Mouse (Mus musculus): ENCODE measurements at regions not wholly inside any gene's neighbourhood (a gene's known extent, or its start where the extent isn't known, plus 50 kb on each side); places are given as distances from the start of the nearest gene placed in this dataset.

- peak in 1 of 2 experiments; percentile 14 for DNase-seq
Observed at GRCm38 (mm10) chr5:111553471-111554382, 136.6 kb downstream of the Mn1 start.

GRCm38 (mm10) chr5:111554551-111555311, 137.6 kb downstream of the Mn1 start:
- no peak for DNase-seq

GRCm38 (mm10) chr5:111555312-111555957, 138.3 kb downstream of the Mn1 start:
- no peak for DNase-seq

- DNase-seq: peak; percentile 28 to 38
Observed at GRCm38 (mm10) chr5:111555981-111556380, 138.8 kb downstream of the Mn1 start.

- DNase-seq: no peak
Observed at GRCm38 (mm10) chr5:111560432-111560831, 143.3 kb downstream of the Mn1 start.

GRCm38 (mm10) chr5:111561301-111561700, 144.1 kb downstream of the Mn1 start:
- no peak for DNase-seq

- DNase-seq: peak; percentile 9 to 52
Observed at GRCm38 (mm10) chr5:111570826-111571225, 153.7 kb downstream of the Mn1 start.

GRCm38 (mm10) chr5:111573265-111573873, 156.2 kb downstream of the Mn1 start:
- DNase-seq: peak in 1 of 2 experiments; percentile 14

- no peak for DNase-seq
Observed at GRCm38 (mm10) chr5:111574219-111574840, 157.2 kb downstream of the Mn1 start.

GRCm38 (mm10) chr5:111575376-111575775, 158.2 kb downstream of the Mn1 start:
- DNase-seq: peak in 1 of 2 experiments; percentile 25

GRCm38 (mm10) chr5:111577441-111577840, 156.3 kb upstream of the Gm26897 start:
- no peak for DNase-seq

GRCm38 (mm10) chr5:111578088-111578487, 155.6 kb upstream of the Gm26897 start:
- peak in 1 of 2 experiments; percentile 18 for DNase-seq

GRCm38 (mm10) chr5:111578977-111579727, 154.6 kb upstream of the Gm26897 start:
- no peak for DNase-seq

- DNase-seq: no peak
Observed at GRCm38 (mm10) chr5:111580870-111581771, 152.6 kb upstream of the Gm26897 start.

GRCm38 (mm10) chr5:111582004-111582403, 151.7 kb upstream of the Gm26897 start:
- DNase-seq: no peak

- DNase-seq: no peak
Observed at GRCm38 (mm10) chr5:111590619-111591081, 143.1 kb upstream of the Gm26897 start.

GRCm38 (mm10) chr5:111592807-111593206, 140.9 kb upstream of the Gm26897 start:
- DNase-seq: no peak

GRCm38 (mm10) chr5:111594111-111594510, 139.6 kb upstream of the Gm26897 start:
- no peak for DNase-seq

GRCm38 (mm10) chr5:111595438-111595837, 138.3 kb upstream of the Gm26897 start:
- no peak for DNase-seq

GRCm38 (mm10) chr5:111597733-111598132, 136.0 kb upstream of the Gm26897 start:
- no peak for DNase-seq
